Mouse (Mus musculus) left cerebral cortex, adult 11 months (tissue): Measurements from ENCODE around the gene Ccn2.
A peak's percentile ranks its signal among the peaks of the same experiment; 100 is the strongest.

ENCODE experiments used
- DNase-seq: peaks from one replicate; pipeline ENCODE4 v3.0.0; 2022; ENCODE audit warnings: low spot score

Gene Ccn2

DNA sequence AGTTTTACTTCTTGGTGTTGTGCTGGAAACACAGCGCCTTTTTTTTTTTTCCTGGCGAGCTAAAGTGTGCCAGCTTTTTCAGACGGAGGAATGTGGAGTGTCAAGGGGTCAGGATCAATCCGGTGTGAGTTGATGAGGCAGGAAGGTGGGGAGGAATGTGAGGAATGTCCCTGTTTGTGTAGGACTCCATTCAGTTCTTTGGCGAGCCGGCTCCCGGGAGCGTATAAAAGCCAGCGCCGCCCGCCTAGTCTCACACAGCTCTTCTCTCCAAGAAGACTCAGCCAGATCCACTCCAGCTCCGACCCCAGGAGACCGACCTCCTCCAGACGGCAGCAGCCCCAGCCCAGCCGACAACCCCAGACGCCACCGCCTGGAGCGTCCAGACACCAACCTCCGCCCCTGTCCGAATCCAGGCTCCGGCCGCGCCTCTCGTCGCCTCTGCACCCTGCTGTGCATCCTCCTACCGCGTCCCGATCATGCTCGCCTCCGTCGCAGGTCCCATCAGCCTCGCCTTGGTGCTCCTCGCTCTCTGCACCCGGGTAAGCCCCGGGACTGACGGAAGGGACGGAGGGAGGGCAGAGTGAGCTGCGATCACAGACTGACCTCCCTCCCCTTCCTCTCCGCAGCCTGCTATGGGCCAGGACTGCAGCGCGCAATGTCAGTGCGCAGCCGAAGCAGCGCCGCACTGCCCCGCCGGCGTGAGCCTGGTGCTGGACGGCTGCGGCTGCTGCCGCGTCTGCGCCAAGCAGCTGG, at the start of gene Ccn2:
TSS of gene Ccn2 (plus strand) at position 193 of the 753 bp plus-strand sequence.
- DNase-seq, result peak; percentile 7

GRCm38 (mm10) chr10:24552870-24553269, 42.4 kb upstream of the Ccn2 start:
- no peak for DNase-seq

DNA sequence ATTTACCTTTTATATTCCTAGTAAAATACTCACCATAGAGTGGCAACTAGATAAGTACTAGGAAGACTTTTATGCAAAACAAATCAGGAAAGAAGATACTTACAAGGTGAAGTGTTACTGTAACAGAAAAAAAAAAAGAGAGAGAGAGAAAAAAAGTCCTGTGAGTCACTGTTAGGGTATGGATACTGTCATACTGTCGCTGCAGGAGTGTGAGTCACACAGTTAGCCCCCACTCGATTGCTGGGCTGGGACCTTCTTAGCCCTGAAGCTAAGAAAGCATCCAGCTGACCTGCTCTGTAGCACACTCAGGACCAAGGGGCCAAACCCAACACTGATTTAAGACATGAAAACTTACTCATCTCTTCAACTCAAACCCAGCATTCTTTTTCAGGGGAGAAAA, 41.2 kb upstream of the Ccn2 start:
- DNase-seq, result no peak

DNA sequence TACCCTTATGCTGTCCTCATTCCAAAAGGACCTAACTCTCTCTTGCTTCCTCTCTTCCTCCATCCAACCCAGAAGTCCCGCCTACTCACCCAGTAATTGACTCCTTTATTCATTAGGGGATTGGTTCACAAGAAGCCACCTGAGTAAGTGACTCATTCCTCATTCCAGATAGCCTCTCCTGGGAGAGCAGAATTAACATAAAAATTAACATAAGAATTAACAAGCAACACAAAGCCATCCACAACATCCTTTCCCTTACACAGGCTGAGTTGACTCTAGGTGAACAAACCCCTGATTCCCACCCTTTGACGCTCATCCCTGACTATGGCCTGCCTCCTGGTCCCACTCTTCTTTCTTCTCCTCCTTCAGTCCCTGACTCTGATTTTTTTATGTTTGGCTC, 36.9 kb upstream of the Ccn2 start:
- no peak for DNase-seq

- DNase-seq, result no peak
Measured at GRCm38 (mm10) chr10:24569691-24570420, 25.4 kb upstream of the Ccn2 start.

DNA sequence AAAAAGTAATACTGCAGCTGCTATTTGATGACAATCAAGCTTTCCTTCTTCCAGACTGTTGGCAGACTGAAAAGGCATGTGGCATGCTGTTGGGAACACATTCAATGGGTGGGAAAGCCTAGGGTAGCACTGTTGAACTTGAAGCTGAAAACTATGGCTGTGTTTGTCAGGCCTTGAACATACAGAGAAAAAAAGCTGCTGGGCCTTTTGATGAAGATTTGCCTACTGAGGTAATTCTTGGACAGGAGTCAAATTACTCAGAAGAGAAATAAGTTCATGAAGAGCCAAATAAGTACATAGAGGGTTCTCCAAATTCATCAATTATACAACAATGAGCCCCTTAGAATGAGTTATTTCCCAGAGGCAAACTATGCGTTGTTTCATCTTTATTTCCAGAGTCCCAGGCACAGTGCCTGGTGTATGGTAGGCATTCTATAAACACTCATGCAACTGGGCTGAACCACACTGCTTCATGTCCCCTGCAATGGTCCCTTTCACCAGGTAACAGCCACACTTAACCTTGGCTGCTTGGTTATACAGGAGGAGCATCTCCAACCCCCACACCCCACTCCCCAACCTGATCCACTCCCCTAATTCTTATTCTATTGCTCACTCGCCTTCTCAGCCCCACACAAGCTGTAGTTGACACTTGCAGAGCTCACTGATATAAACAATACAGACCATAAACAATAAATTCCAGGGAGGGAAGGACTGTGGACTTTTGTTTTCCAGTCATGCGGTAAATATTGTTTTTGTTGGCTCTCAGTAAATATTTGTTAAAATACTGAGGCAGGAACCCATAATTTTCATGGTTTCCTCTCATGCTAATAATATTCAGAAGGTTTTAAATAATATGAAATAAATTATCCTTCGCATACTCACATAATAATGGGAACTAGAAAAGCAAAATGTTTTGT, 22.9 kb upstream of the Ccn2 start:
- no peak for DNase-seq

DNA sequence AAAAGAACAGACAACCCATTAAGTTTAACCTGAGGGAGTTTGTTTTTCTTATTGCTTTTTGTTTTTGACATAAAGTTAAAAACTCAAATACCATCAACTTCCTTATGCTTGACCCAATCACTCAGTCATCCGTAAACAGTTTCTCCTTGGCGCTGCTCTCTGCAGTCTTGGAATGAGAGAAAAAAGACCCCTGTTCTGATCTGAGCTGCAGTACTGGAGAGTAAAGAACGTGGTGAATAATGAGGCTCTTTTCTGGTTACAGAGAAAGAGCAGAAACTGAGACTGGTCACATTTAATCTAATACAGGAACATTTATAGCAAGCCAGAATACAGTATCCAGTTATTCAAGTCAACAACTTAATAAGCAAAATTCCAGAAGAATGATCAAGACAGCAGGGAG, 21.8 kb upstream of the Ccn2 start:
- DNase-seq, result no peak

DNA sequence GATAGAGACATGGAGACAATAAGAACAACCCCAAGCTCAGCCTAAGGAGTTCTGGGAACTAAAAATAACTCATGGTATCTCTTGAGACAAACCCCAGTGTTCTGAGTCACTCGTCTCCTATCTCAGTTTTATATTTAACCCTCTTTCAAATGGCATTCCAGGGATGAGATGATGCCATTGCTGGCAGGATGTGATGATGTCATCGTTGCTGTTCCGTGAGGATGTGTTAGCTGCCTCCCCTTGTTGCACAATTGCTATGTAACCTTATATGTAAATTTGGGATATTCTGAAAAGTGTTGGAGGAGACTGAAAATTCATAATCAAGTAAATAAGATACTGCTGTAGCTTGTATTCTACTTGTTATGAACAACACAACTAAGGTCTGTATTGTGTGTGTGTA, 14.2 kb upstream of the Ccn2 start:
- no peak for DNase-seq

DNA sequence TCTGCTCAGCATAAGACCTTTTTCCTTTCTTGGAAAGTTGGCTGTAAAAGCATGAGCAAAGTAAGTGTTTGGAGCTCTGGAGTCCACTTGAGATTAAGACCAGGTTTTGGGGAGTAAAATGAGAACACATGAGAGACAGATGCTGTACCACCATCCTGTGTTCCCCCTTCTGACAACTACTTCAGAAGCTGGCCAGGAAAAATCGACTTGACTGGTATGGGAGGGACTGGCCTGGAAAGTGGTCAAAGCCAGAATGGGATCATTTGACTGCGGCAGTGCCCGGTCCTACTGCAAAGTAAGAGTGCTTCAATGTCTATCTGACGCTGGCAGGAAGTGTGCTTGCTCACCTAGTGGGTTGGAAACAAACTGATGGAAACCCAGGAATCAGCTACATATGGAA, 6.4 kb upstream of the Ccn2 start:
- DNase-seq, result no peak

DNA sequence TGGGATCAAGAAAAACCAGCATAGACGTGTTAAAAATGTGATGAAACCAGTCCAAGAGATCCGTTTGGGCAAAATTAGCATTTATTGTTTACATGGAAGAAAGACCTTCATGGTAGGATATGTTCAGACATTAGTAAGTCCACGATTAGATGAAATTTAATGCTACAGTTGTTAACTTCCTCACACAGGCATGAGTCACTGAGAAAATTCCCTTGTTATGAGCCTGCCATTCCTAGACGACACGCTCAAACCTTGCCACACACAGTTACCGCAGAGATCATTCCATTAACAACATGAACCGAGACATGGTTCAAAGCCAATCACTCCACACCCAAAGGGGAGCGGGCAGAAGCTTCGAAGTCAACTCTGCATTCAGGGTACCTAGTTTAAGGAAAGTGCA, 6.0 kb upstream of the Ccn2 start:
- no peak for DNase-seq

DNA sequence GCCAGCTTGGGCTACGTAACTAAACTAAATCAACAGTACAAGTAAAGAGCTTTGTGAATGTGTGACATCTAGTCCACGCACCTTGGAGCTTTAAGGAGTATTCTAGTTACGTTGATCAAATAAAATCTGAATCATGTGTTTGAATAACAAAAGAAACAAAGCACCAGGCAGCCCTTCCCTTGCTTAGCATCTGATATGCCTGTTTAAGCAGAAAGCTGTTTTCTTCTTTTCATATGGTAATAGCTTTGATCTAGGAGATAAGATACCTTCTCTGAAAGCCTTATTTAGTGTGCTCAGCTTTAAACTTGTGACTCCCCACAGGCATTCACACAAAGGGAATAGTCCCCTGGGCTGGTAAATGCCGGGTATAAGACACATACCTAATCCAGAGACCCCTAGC, 4.7 kb upstream of the Ccn2 start:
- no peak for DNase-seq

- DNase-seq, result peak; percentile 68
Measured at GRCm38 (mm10) chr10:24591136-24591535, 4.1 kb upstream of the Ccn2 start.

DNA sequence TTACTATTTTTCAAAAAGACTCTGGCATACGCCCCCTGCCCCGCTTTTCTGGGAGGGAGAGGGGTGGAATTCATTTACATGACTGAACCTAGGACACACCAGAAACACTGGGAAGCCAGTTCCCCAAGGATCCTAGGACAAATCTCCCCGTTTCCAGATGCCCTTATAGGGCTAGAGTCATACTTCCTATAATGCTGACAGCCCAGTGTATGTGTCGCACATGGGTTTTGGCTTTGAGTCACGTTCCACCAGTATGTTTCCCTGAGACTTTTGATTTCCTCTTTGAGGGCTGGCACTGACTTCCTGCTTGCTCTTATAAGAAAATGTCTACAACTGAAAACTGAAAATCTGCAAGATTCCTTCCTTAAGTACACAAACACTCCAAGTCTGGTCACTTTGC, 3.5 kb upstream of the Ccn2 start:
- no peak for DNase-seq

- no peak for DNase-seq
Measured at GRCm38 (mm10) chr10:24592318-24592717, 2.9 kb upstream of the Ccn2 start.

DNA sequence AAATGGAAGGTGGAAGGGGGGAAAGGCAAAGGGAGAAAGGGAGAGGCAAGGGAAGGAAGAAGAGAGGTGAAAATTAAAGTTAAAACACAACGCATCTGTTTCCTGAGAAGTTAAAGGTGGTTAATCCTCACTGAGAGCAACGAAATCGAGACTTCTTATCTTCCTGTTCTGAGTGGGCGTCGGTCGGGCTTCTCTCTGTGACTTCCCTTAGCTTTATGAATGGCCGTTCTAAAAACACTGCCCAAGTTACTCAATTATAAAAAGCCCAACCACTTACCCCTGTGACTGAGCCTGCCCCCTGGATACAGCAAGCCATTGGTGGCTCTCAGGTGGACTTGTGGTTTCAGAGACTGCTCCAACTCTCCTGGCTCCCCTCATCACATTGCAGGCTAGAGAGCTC, 2.3 kb upstream of the Ccn2 start:
- no peak for DNase-seq

DNA sequence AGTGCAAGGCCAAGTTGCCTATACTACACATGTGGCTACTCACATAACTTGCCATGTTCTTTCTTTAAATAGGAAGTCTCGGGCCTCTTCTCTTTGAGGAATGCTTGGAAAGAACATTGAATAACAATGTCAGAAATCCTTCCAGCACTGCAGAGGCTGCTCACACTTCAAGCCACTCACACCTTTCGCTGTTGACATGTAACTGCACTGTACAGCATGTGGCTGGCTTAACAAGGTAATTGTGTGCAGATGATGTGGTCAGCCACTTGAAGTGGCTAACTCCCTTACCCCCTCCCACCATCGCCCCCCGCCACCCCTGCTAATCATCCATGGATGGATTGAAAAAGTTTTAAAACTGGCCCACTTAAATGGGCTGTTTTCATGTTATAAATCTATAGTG, 1.7 kb upstream of the Ccn2 start:
- DNase-seq, result no peak

DNA sequence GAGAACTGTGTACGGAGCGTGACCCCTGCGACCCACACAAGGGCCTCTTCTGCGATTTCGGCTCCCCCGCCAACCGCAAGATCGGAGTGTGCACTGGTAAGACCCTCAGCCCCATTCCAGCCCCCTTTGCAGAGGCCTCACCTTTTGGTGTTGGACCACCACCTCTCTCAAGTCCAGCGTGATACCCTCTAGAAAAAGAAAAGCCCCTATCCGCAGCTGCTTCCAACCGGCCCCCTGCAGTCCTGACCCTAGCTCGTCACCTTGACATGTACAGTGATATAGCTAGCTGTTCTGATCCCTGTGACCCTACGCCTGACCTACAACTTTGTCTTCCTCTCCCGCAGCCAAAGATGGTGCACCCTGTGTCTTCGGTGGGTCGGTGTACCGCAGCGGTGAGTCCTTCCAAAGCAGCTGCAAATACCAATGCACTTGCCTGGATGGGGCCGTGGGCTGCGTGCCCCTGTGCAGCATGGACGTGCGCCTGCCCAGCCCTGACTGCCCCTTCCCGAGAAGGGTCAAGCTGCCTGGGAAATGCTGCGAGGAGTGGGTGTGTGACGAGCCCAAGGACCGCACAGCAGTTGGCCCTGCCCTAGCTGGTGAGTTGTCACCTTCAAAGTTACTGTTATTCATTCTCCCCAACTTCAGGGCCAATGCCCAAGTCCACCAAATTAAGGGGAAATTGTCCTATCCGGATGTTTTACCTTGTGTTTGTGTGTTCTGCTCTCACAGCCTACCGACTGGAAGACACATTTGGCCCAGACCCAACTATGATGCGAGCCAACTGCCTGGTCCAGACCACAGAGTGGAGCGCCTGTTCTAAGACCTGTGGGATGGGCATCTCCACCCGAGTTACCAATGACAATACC, 994 bp downstream of the Ccn2 start:
- no peak for DNase-seq

GRCm38 (mm10) chr10:24596869-24597339, 1.7 kb downstream of the Ccn2 start:
- DNase-seq, result no peak

DNA sequence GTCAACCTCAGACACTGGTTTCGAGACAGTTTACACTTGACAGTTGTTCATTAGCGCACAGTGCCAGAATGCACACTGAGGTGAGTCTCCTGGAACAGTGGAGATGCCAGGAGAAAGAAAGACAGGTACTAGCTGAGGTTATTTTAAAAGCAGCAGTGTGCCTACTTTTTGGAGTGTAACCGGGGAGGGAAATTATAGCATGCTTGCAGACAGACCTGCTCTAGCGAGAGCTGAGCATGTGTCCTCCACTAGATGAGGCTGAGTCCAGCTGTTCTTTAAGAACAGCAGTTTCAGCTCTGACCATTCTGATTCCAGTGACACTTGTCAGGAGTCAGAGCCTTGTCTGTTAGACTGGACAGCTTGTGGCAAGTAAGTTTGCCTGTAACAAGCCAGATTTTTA, 2.5 kb downstream of the Ccn2 start:
- DNase-seq, result no peak

GRCm38 (mm10) chr10:24598693-24599092, 3.5 kb downstream of the Ccn2 start:
- no peak for DNase-seq

DNA sequence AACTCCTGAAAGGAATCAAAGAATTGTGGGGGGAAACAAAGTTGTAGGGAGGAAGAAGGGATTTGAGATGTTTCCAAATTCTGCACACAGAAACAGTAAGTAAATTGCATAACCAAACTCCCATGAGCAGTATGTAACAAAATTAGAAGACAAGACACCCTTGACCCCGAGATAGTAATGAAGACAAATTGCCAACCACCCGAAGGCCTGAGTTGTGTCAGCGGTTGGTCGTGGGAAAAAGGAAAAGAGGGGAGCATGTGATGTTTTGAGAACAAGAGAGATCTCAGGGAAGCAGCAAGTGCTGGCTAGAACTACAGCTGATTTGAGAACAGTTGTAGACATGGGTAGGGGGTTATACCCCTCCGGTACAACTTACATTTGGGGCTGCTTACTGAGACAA, 4.6 kb downstream of the Ccn2 start:
- DNase-seq, result no peak

DNA sequence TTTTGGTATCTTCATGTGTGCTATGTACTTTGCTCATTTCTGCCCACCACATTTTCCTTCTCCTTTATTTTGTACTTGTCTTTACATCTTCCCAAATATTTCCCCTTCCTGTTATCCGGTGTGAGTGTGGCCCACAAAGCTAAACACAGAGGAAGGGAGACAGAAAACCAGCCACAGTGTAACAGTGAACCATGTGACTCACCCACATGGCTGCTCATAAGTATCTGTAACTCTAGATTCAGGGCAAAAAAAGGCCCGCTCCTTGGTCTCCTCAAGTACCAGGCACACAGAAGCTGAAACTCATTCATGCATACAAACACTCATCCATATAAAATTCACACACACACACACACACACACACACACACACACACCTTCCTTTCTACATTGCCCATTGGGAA, 7.8 kb downstream of the Ccn2 start:
- DNase-seq, result no peak
